Mouse (Mus musculus) megakaryocyte-erythroid progenitor cell, adult 5 weeks (primary cell): ENCODE measurements around the gene Glycam1. TPM values are rescaled to one million over a fixed set of nuclear protein-coding genes. Genes with fewer than 3 reads are reported as not detected.

Source experiments
- polyA plus RNA-seq: library from polyadenylated mRNA; stranded (reverse); fragments of >175 nt; gene quantifications from 2 replicates; pipeline ENCODE4 v1.2.3, GENCODE M21; 2012

Glycam1 gene
- polyA plus RNA-seq, result not detected in 2 replicates

GRCm38 (mm10) chr15:103564981-103565380 lies at the start of gene Glycam1:
Gene Glycam1, minus strand, starts transcription at chr15:103565081.

GRCm38 (mm10) chr15:103537822-103538213 lies 27.1 kb downstream of the Glycam1 start, which contains the start of gene Ppp1r1a:
Gene Ppp1r1a, minus strand, starts transcription at chr15:103538003.

Other genes with a start within 250 kb of the Glycam1 start
- gene Zfp385a, start 225.0 kb downstream of the Glycam1 start, polyA plus RNA-seq, result 312 and 339 TPM in 2 replicates
- gene Itga5, start 198.3 kb downstream of the Glycam1 start, polyA plus RNA-seq, result 39.3 and 41.5 TPM in 2 replicates
- not detected in 2 replicates for gene Gtsf1, start 134.6 kb downstream of the Glycam1 start, polyA plus RNA-seq
- gene Gtsf2, start 116.6 kb downstream of the Glycam1 start, polyA plus RNA-seq, result not detected in 2 replicates
- gene Nckap1l, start 111.3 kb downstream of the Glycam1 start, polyA plus RNA-seq, result 20.6 and 30.3 TPM in 2 replicates
- gene Pde1b, start 62.0 kb downstream of the Glycam1 start, polyA plus RNA-seq, result 4.4 and 8.3 TPM in 2 replicates
- not detected in 2 replicates for gene Ppp1r1a, start 27.1 kb downstream of the Glycam1 start, polyA plus RNA-seq
- gene Mucl1, start 190.4 kb upstream of the Glycam1 start, polyA plus RNA-seq, result not detected in 2 replicates